ENCODE assay signal across 20 mouse cellular contexts in genomic region chr5:113728691-113729090, GRCm38 (mm10). TPM values are rescaled to one million over a fixed set of nuclear protein-coding genes. Genes with fewer than 3 reads are reported as not detected.
DNase-seq lines count a peak whose midpoint lies in the region; ATAC-seq and TF ChIP-seq lines count a peak whose summit lies in the region.
"Had no signal": no experiment of that assay in that cellular context is flagged by ENCODE, and none has a peak within 500 bp of the region (broad histone marks: within the 10 kb centered on the region; RNA-seq: fewer than 3 reads in every experiment).

No protein-coding gene starts in this region.

- WGBS in cerebellum, adult 2 months, result 66% methylated on average over 7 of the region's 7 CpGs
- 91% methylated on average over 7 of the region's 7 CpGs for WGBS in midbrain, embryonic 15.5 days

- no peaks in the 10 kb centered on the region for H3K36me3 ChIP-seq in midbrain, embryonic 15.5 days (replicated peaks)
- H3K36me3 ChIP-seq: forebrain, embryonic 15.5 days; G1E had no signal

- TF ChIP-seq POLR2A in cerebellum, adult 2 months (IDR thresholded peaks at IDR 0.05; ENCODE audit: borderline replicate concordance, insufficient read depth, low read length), result no peak

- DNase-seq in cerebellum, adult 2 months, result peak; percentile 45 to 54
- DNase-seq in cerebellum, postnatal 10 days, result no peak
- peak; percentile 55 for DNase-seq in cerebellum, adult 9-11 months
- no peak for DNase-seq in cerebellum, postnatal 36 days
- DNase-seq: adrenal gland, adult 8-10 months; adrenal gland, postnatal 14 days; adrenal gland, postnatal 36 days; B cell, adult 2 months; forebrain, postnatal 0 days had no signal

- no peak for ATAC-seq in midbrain, embryonic 15.5 days (replicated peaks)
- ATAC-seq: activated CD4-positive, CD25-positive, alpha-beta regulatory T cell, adult 4 months; CD4-positive, CD25-positive, alpha-beta regulatory T cell, adult 4 months; forebrain, embryonic 13.5 days; forebrain, embryonic 15.5 days; forebrain, postnatal 0 days; Patski had no signal

- TF ChIP-seq CTCF in cerebellum, adult 2 months (IDR thresholded peaks at IDR 0.05; ENCODE audit: borderline replicate concordance, insufficient read depth, low read depth, low read length), result no peak

- H3K4me3 ChIP-seq in cerebellum, adult 2 months (replicated peaks; ENCODE audit: insufficient read depth, low read depth, low read length), result no peak overlapping the region
- no peak overlapping the region for H3K4me3 ChIP-seq in midbrain, embryonic 15.5 days
- H3K4me3 ChIP-seq: forebrain, embryonic 13.5 days; forebrain, embryonic 15.5 days had no signal

- H3K9ac ChIP-seq in midbrain, embryonic 15.5 days, result no peak overlapping the region
- H3K9ac ChIP-seq: forebrain, embryonic 13.5 days; forebrain, embryonic 15.5 days; forebrain, postnatal 0 days had no signal

- H3K4me1 ChIP-seq in cerebellum, adult 2 months (ENCODE audit: control insufficient read depth, insufficient read depth, low read length), result peaks cover 39% of the 10 kb centered on the region
- peaks cover 21% of the 10 kb centered on the region for H3K4me1 ChIP-seq in midbrain, embryonic 15.5 days

- H3K4me2 ChIP-seq in midbrain, embryonic 15.5 days, result no peak overlapping the region
- H3K4me2 ChIP-seq: forebrain, embryonic 13.5 days; forebrain, embryonic 15.5 days had no signal

- peak overlapping the region; percentile 96 for H3K27ac ChIP-seq in cerebellum, adult 2 months (ENCODE audit: insufficient read depth, low read length)
- H3K27ac ChIP-seq in midbrain, embryonic 15.5 days, result no peak overlapping the region
- H3K27ac ChIP-seq: forebrain, embryonic 13.5 days; forebrain, embryonic 15.5 days had no signal

- H3K27me3 ChIP-seq in cerebellum, adult 2 months (ENCODE audit: control insufficient read depth, insufficient read depth, low read length), result no peaks in the 10 kb centered on the region
- H3K27me3 ChIP-seq in midbrain, embryonic 15.5 days (replicated peaks), result no peaks in the 10 kb centered on the region
- H3K27me3 ChIP-seq: forebrain, embryonic 13.5 days; forebrain, embryonic 15.5 days had no signal

- H3K9me3 ChIP-seq in midbrain, embryonic 15.5 days, result no peaks in the 10 kb centered on the region
- H3K9me3 ChIP-seq: forebrain, embryonic 13.5 days; forebrain, embryonic 15.5 days had no signal

RNA-seq across cellular contexts. Expression of gene 1700069L16Rik, which starts 4.1 kb away (rescaled TPM):
- 0.29 and 0.39 TPM in 2 replicates for polyA plus RNA-seq in cerebellum, adult 2 months (2012; rRNA removed)
- polyA plus RNA-seq in midbrain, embryonic 15.5 days (2015; fragmentation: Nextera tagmentation; extraction: Ambion mirVana), result not detected in 2 replicates
- polyA plus RNA-seq: activated CD4-positive, CD25-positive, alpha-beta regulatory T cell, adult 4 months; CD4-positive, CD25-positive, alpha-beta regulatory T cell, adult 4 months; cortical plate, adult 2 months; embryonic facial prominence, embryonic 11.5 days; embryonic facial prominence, embryonic 14.5 days; forebrain, embryonic 11.5 days; forebrain, embryonic 13.5 days; forebrain, embryonic 15.5 days; forebrain, postnatal 0 days; G1E; Patski had no signal

RNA-seq across cellular contexts. Expression of gene Ficd, which starts 6.9 kb away (rescaled TPM):
- polyA plus RNA-seq in cerebellum, adult 2 months (2012; rRNA removed), result 15.3 and 16.1 TPM in 2 replicates
- 10.4 and 10.7 TPM in 2 replicates for polyA plus RNA-seq in midbrain, embryonic 15.5 days (2015; fragmentation: Nextera tagmentation; extraction: Ambion mirVana)

RNA-seq across cellular contexts. Expression of gene Sart3, which starts 43.6 kb away (rescaled TPM):
- 43.5 and 47.5 TPM in 2 replicates for polyA plus RNA-seq in cerebellum, adult 2 months (2012; rRNA removed)
- polyA plus RNA-seq in midbrain, embryonic 15.5 days (2015; fragmentation: Nextera tagmentation; extraction: Ambion mirVana), result 53.3 and 57.5 TPM in 2 replicates

RNA-seq across cellular contexts. Expression of gene Iscu, which starts 43.9 kb away (rescaled TPM):
- 302 and 362 TPM in 2 replicates for polyA plus RNA-seq in cerebellum, adult 2 months (2012; rRNA removed)
- polyA plus RNA-seq in midbrain, embryonic 15.5 days (2015; fragmentation: Nextera tagmentation; extraction: Ambion mirVana), result 75.4 and 78.4 TPM in 2 replicates

Comparison
In these comparisons a context has a peak if more than half of its experiments do, and no peak if none do; other contexts are left out.
1. DNase-seq: peak in cerebellum, adult 2 months (2 of 2) and cerebellum, adult 9-11 months (single experiment); none in cerebellum, postnatal 10 days (0 of 2) and cerebellum, postnatal 36 days (0 of 2).